Mouse (Mus musculus) midbrain, embryonic 13.5 days (tissue): ENCODE measurements at regions not wholly inside any gene's neighbourhood (a gene's known extent, or its start where the extent isn't known, plus 50 kb on each side); places are given as distances from the start of the nearest gene placed in this dataset.
A peak's percentile ranks its signal among the peaks of the same experiment; 100 is the strongest.

Experiments
- ATAC-seq: fragments of 200-750 bp; cut with Nextera tagmentation; 2 replicates; pipeline ENCODE4 v1.8.0; 2017; ENCODE audit warnings: mild to moderate bottlenecking, moderate TSS enrichment, moderate library complexity
- H3K27ac ChIP-seq: fragments of 300-500 bp; sonication (generic); 2 replicates; pipeline ENCODE4 v1.5.1; 2015; ENCODE audit warnings: inconsistent platforms, mild to moderate bottlenecking, moderate library complexity
- H3K27me3 ChIP-seq: fragments of 300-500 bp; sonication (generic); 2 replicates; pipeline ENCODE4 v1.6.1; 2015; ENCODE audit warnings: mild to moderate bottlenecking, inconsistent platforms
- H3K36me3 ChIP-seq: fragments of 300-500 bp; sonication (generic); 2 replicates; pipeline ENCODE4 v1.6.1; 2015; ENCODE audit warnings: mild to moderate bottlenecking, inconsistent platforms
- H3K4me1 ChIP-seq: fragments of 300-500 bp; sonication (generic); replicated peaks from 2 replicates; pipeline ENCODE4 v1.6.1; 2015; ENCODE audit warnings: inconsistent platforms
- H3K4me2 ChIP-seq: fragments of 300-500 bp; sonication (generic); replicated peaks from 2 replicates; pipeline ENCODE4 v1.6.1; 2015; ENCODE audit warnings: moderate library complexity, mild to moderate bottlenecking, inconsistent platforms
- H3K4me3 ChIP-seq: fragments of 300-500 bp; sonication (generic); replicated peaks from 2 replicates; pipeline ENCODE4 v1.5.1; 2015; ENCODE audit warnings: mild to moderate bottlenecking, inconsistent platforms
- H3K9ac ChIP-seq: fragments of 300-500 bp; sonication (generic); replicated peaks from 2 replicates; pipeline ENCODE4 v1.6.1; 2015; ENCODE audit warnings: mild to moderate bottlenecking, inconsistent platforms
- H3K9me3 ChIP-seq: fragments of 300-500 bp; sonication (generic); 2 replicates; pipeline ENCODE4 v1.6.1; 2016; ENCODE audit warnings: mild to moderate bottlenecking, inconsistent platforms
- WGBS: fragments of 180-500 bp; shearing (Covaris S2); methylation state at CpG from one replicate; pipeline ENCODE4 v1.1.7; 2015; 5-methylcytosine and 5-hydroxymethylcytosine counted together

- no peaks in the 10 kb centered on the region for H3K27me3 ChIP-seq
- H3K36me3 ChIP-seq, result no peaks in the 10 kb centered on the region
- no peak overlapping the region for H3K9ac ChIP-seq
- no peaks in the 10 kb centered on the region for H3K4me1 ChIP-seq
- no peak overlapping the region for H3K27ac ChIP-seq
- WGBS, result 83% methylated on average over 15 of the region's 15 CpGs
- H3K4me2 ChIP-seq, result no peak overlapping the region
- no peak for ATAC-seq
- no peaks in the 10 kb centered on the region for H3K9me3 ChIP-seq
- no peak overlapping the region for H3K4me3 ChIP-seq
Observed at GRCm38 (mm10) chr13:47505380-47505955, 383.0 kb downstream of the Rnf144b start.

GRCm38 (mm10) chr13:47532935-47533334, 410.5 kb downstream of the Rnf144b start:
- no peak overlapping the region for H3K4me2 ChIP-seq

GRCm38 (mm10) chr13:47537156-47537555, 414.7 kb downstream of the Rnf144b start:
- no peak for ATAC-seq
- WGBS, result 94% methylated on average over 2 of the region's 2 CpGs
- Histone ChIP-seq H3K27ac (no peak overlapping the region), H3K9me3 (no peaks in the 10 kb centered on the region), H3K27me3 (no peaks in the 10 kb centered on the region), H3K36me3 (no peaks in the 10 kb centered on the region), H3K4me1 (no peaks in the 10 kb centered on the region), H3K4me2 (no peak overlapping the region), H3K9ac (no peak overlapping the region), H3K4me3 (no peak overlapping the region)

More at GRCm38 (mm10) chr13:47532935-47533334, 410.5 kb downstream of the Rnf144b start:
- ATAC-seq, result no peak
- Histone ChIP-seq H3K36me3 (no peaks in the 10 kb centered on the region), H3K4me1 (no peaks in the 10 kb centered on the region), H3K27me3 (no peaks in the 10 kb centered on the region), H3K4me3 (no peak overlapping the region), H3K9ac (no peak overlapping the region), H3K27ac (no peak overlapping the region), H3K9me3 (no peaks in the 10 kb centered on the region)
- WGBS, result 97% methylated on average over 1 of the region's 1 CpGs

- no peak overlapping the region for H3K4me3 ChIP-seq
- no peaks in the 10 kb centered on the region for H3K36me3 ChIP-seq
- no peak overlapping the region for H3K4me2 ChIP-seq
- H3K27me3 ChIP-seq, result no peaks in the 10 kb centered on the region
- peak; percentile 66; the same call in 1 of the 2 replicates for ATAC-seq
- 41% methylated on average over 6 of the region's 6 CpGs for WGBS
- H3K4me1 ChIP-seq, result 0 out of 2 replicates have a peak, but pooled peaks cover 7% of the 10 kb centered on the region
- H3K27ac ChIP-seq, result peak overlapping the region; percentile 69
- no peak overlapping the region for H3K9ac ChIP-seq
- no peaks in the 10 kb centered on the region for H3K9me3 ChIP-seq
Observed at GRCm38 (mm10) chr13:47549626-47550025, 427.2 kb downstream of the Rnf144b start.

- Histone ChIP-seq H3K27ac (no peak overlapping the region), H3K36me3 (no peaks in the 10 kb centered on the region), H3K4me3 (no peak overlapping the region), H3K4me1 (0 out of 2 replicates have a peak, but pooled peaks cover 7% of the 10 kb centered on the region), H3K4me2 (no peak overlapping the region), H3K9ac (no peak overlapping the region), H3K9me3 (no peaks in the 10 kb centered on the region), H3K27me3 (no peaks in the 10 kb centered on the region)
- WGBS, result 91% methylated on average over 3 of the region's 3 CpGs
- ATAC-seq, result no peak
Observed at GRCm38 (mm10) chr13:47552251-47552650, 429.8 kb downstream of the Rnf144b start.

- H3K4me1 ChIP-seq, result 0 out of 2 replicates have a peak, but pooled peaks cover 7% of the 10 kb centered on the region
- no peak overlapping the region for H3K27ac ChIP-seq
- H3K36me3 ChIP-seq, result no peaks in the 10 kb centered on the region
- H3K9ac ChIP-seq, result no peak overlapping the region
- ATAC-seq, result no peak
- no peak overlapping the region for H3K4me3 ChIP-seq
- H3K9me3 ChIP-seq, result no peaks in the 10 kb centered on the region
- 77% methylated on average over 1 of the region's 1 CpGs for WGBS
- no peak overlapping the region for H3K4me2 ChIP-seq
- no peaks in the 10 kb centered on the region for H3K27me3 ChIP-seq
Observed at GRCm38 (mm10) chr13:47554198-47554597, 431.7 kb downstream of the Rnf144b start.

GRCm38 (mm10) chr13:47557196-47557974, 434.9 kb downstream of the Rnf144b start:
- no peaks in the 10 kb centered on the region for H3K27me3 ChIP-seq
- H3K27ac ChIP-seq, result 0 out of 2 replicates have a peak overlapping the region, but pooled peaks have one; percentile 6
- no peaks in the 10 kb centered on the region for H3K9me3 ChIP-seq
- H3K4me2 ChIP-seq, result no peak overlapping the region
- no peak for ATAC-seq
- H3K4me3 ChIP-seq, result no peak overlapping the region
- 91% methylated on average over 7 of the region's 7 CpGs for WGBS
- H3K4me1 ChIP-seq, result no peaks in the 10 kb centered on the region
- no peak overlapping the region for H3K9ac ChIP-seq
- no peaks in the 10 kb centered on the region for H3K36me3 ChIP-seq

GRCm38 (mm10) chr13:47562836-47563235, 440.4 kb downstream of the Rnf144b start:
- H3K4me3 ChIP-seq, result no peak overlapping the region
- no peaks in the 10 kb centered on the region for H3K9me3 ChIP-seq
- ATAC-seq, result no peak
- no peaks in the 10 kb centered on the region for H3K27me3 ChIP-seq
- no peak overlapping the region for H3K27ac ChIP-seq
- 79% methylated on average over 8 of the region's 8 CpGs for WGBS
- H3K4me1 ChIP-seq, result no peaks in the 10 kb centered on the region
- no peak overlapping the region for H3K9ac ChIP-seq
- H3K4me2 ChIP-seq, result no peak overlapping the region
- no peaks in the 10 kb centered on the region for H3K36me3 ChIP-seq

- ATAC-seq, result no peak
- WGBS, result 68% methylated on average over 3 of the region's 3 CpGs
- no peaks in the 10 kb centered on the region for H3K4me1 ChIP-seq
Observed at GRCm38 (mm10) chr13:47576516-47576915, 454.1 kb downstream of the Rnf144b start.

GRCm38 (mm10) chr13:47580144-47580543, 457.7 kb downstream of the Rnf144b start:
- ATAC-seq, result no peak
- Histone ChIP-seq H3K9me3 (no peaks in the 10 kb centered on the region), H3K36me3 (no peaks in the 10 kb centered on the region), H3K4me1 (no peaks in the 10 kb centered on the region), H3K27ac (no peak overlapping the region), H3K4me3 (no peak overlapping the region), H3K4me2 (no peak overlapping the region), H3K27me3 (no peaks in the 10 kb centered on the region), H3K9ac (no peak overlapping the region)
- WGBS, result 77% methylated on average over 5 of the region's 5 CpGs

More at GRCm38 (mm10) chr13:47576516-47576915, 454.1 kb downstream of the Rnf144b start:
- no peak overlapping the region for H3K4me2 ChIP-seq
- no peak overlapping the region for H3K9ac ChIP-seq
- H3K9me3 ChIP-seq, result no peaks in the 10 kb centered on the region
- no peak overlapping the region for H3K27ac ChIP-seq
- no peaks in the 10 kb centered on the region for H3K36me3 ChIP-seq
- H3K27me3 ChIP-seq, result no peaks in the 10 kb centered on the region
- H3K4me3 ChIP-seq, result no peak overlapping the region

- Histone ChIP-seq H3K27me3 (no peaks in the 10 kb centered on the region), H3K9me3 (no peaks in the 10 kb centered on the region), H3K4me1 (no peaks in the 10 kb centered on the region), H3K27ac (no peak overlapping the region), H3K9ac (no peak overlapping the region), H3K36me3 (no peaks in the 10 kb centered on the region), H3K4me3 (no peak overlapping the region), H3K4me2 (no peak overlapping the region)
- 80% methylated on average over 1 of the region's 1 CpGs for WGBS
- ATAC-seq, result no peak
Observed at GRCm38 (mm10) chr13:47585158-47585557, 462.7 kb downstream of the Rnf144b start.

GRCm38 (mm10) chr13:47602646-47603045, 480.2 kb downstream of the Rnf144b start:
- H3K36me3 ChIP-seq, result no peaks in the 10 kb centered on the region
- no peak overlapping the region for H3K9ac ChIP-seq
- H3K27ac ChIP-seq, result no peak overlapping the region
- ATAC-seq, result no peak
- no peaks in the 10 kb centered on the region for H3K27me3 ChIP-seq
- H3K4me2 ChIP-seq, result no peak overlapping the region
- 22% methylated on average over 1 of the region's 1 CpGs for WGBS
- H3K4me1 ChIP-seq, result peaks cover 6% of the 10 kb centered on the region; the same call in 1 of the 2 replicates
- H3K4me3 ChIP-seq, result no peak overlapping the region
- H3K9me3 ChIP-seq, result no peaks in the 10 kb centered on the region
